Mouse (Mus musculus) stomach, embryonic 14.5 days (tissue): Measurements from ENCODE around the gene Olfr694. TPM values are rescaled to one million over a fixed set of nuclear protein-coding genes. Genes with fewer than 3 reads are reported as not detected.

Experiments used
- polyA plus RNA-seq: library from polyadenylated mRNA; unstranded; fragments of >200 nt; fragmentation: Nextera tagmentation; extraction: Ambion mirVana; gene quantifications from 2 replicates; pipeline ENCODE4 v1.2.1, GENCODE M21; 2014

The Olfr694 gene
- polyA plus RNA-seq, 1 experiment from 2014 or later = not detected

Other genes starting within 250 kb of the Olfr694 start
- gene Olfr693, start 11.2 kb downstream of the Olfr694 start, polyA plus RNA-seq = not detected in 2 replicates
- gene Olfr695, start 24.6 kb upstream of the Olfr694 start, polyA plus RNA-seq = not detected in 2 replicates
- gene Olfr697, start 50.6 kb upstream of the Olfr694 start, polyA plus RNA-seq = not detected in 2 replicates
- not detected in 2 replicates for gene Olfr698, start 63.6 kb upstream of the Olfr694 start, polyA plus RNA-seq
- not detected in 2 replicates for gene Olfr699, start 101.4 kb upstream of the Olfr694 start, polyA plus RNA-seq
- gene Olfr700, start 117.0 kb upstream of the Olfr694 start, polyA plus RNA-seq = not detected in 2 replicates
- gene Olfr701, start 122.3 kb upstream of the Olfr694 start, polyA plus RNA-seq = not detected in 2 replicates
- not detected in 2 replicates for gene Olfr702, start 142.1 kb upstream of the Olfr694 start, polyA plus RNA-seq
- gene Olfr703, start 151.5 kb upstream of the Olfr694 start, polyA plus RNA-seq = not detected in 2 replicates
- not detected in 2 replicates for gene Olfr704, start 171.4 kb upstream of the Olfr694 start, polyA plus RNA-seq
- gene Olfr705, start 185.1 kb upstream of the Olfr694 start, polyA plus RNA-seq = not detected in 2 replicates
- not detected in 2 replicates for gene Olfr706, start 196.3 kb upstream of the Olfr694 start, polyA plus RNA-seq
- gene Olfr707, start 209.4 kb upstream of the Olfr694 start, polyA plus RNA-seq = not detected in 2 replicates
- not detected in 2 replicates for gene Olfr1532-ps1, start 216.2 kb upstream of the Olfr694 start, polyA plus RNA-seq
- not detected in 2 replicates for gene Olfr709-ps1, start 240.4 kb upstream of the Olfr694 start, polyA plus RNA-seq